Mouse (Mus musculus) embryonic facial prominence, embryonic 12.5 days (tissue): ENCODE measurements around the gene Klf3. TPM values are rescaled to one million over a fixed set of nuclear protein-coding genes. Genes with fewer than 3 reads are reported as not detected.
"Not testable (repeated sequence)": the region's sequence is repeated elsewhere in the genome, so short reads cannot be mapped to it uniquely, and the experiment has no call there.

Experiments
- ATAC-seq: fragments of 200-750 bp; cut with Nextera tagmentation; 2 replicates; pipeline ENCODE4 v1.8.0; 2017; ENCODE audit not compliant: insufficient number of reproducible peaks, insufficient read depth, low FRiP score, low TSS enrichment
- H3K27ac ChIP-seq: fragments of 300-500 bp; sonication (generic); 2 replicates; pipeline ENCODE4 v1.5.1; 2016; ENCODE audit warnings: mild to moderate bottlenecking
- H3K27me3 ChIP-seq: fragments of 300-500 bp; sonication (generic); 2 replicates; pipeline ENCODE4 v1.6.1; 2016; ENCODE audit warnings: mild to moderate bottlenecking, moderate library complexity
- H3K36me3 ChIP-seq: fragments of 300-500 bp; sonication (generic); 2 replicates; pipeline ENCODE4 v1.6.1; 2016; ENCODE audit warnings: mild to moderate bottlenecking
- H3K4me1 ChIP-seq: fragments of 300-500 bp; sonication (generic); 2 replicates; pipeline ENCODE4 v1.6.1; 2016
- H3K4me2 ChIP-seq: fragments of 300-500 bp; sonication (generic); replicated peaks from 2 replicates; pipeline ENCODE4 v1.6.1; 2016; ENCODE audit warnings: mild to moderate bottlenecking, moderate library complexity
- H3K4me3 ChIP-seq: fragments of 300-500 bp; sonication (generic); 2 replicates; pipeline ENCODE4 v1.5.1; 2016; ENCODE audit warnings: mild to moderate bottlenecking
- H3K9ac ChIP-seq: fragments of 300-500 bp; sonication (generic); 2 replicates; pipeline ENCODE4 v1.6.1; 2016; ENCODE audit warnings: mild to moderate bottlenecking, moderate library complexity
- H3K9me3 ChIP-seq: fragments of 300-500 bp; sonication (generic); 2 replicates; pipeline ENCODE4 v1.6.1; 2016; ENCODE audit warnings: mild to moderate bottlenecking, moderate library complexity
- WGBS: fragments of 180-500 bp; shearing (Covaris S2); methylation state at CpG from one replicate; pipeline ENCODE4 v1.1.7; 2016; 5-methylcytosine and 5-hydroxymethylcytosine counted together
- polyA plus RNA-seq: library from polyadenylated mRNA; unstranded; fragments of >200 nt; fragmentation: Nextera tagmentation; extraction: Ambion mirVana; gene quantifications from 2 replicates; pipeline ENCODE4 v1.2.1, GENCODE M21; 2016

The Klf3 gene
- polyA plus RNA-seq, 1 experiment from 2014 or later, result 50.8 TPM

GRCm38 (mm10) chr5:64881976-64882375 lies 78.8 kb downstream of the Klf3 start:
- H3K9me3 ChIP-seq, H3K27me3 ChIP-seq, H3K27ac ChIP-seq, ATAC-seq, H3K4me3 ChIP-seq, H3K4me2 ChIP-seq, H3K9ac ChIP-seq, H3K36me3 ChIP-seq: not testable (repeated sequence)
- H3K4me1 ChIP-seq, result peaks cover 28% of the 10 kb centered on the region
- WGBS, result 78% methylated on average over 8 of the region's 11 CpGs

Other genes with a start within 250 kb of the Klf3 start
- 0.29 and 0.59 TPM in 2 replicates for gene Tlr1, start 130.2 kb downstream of the Klf3 start, polyA plus RNA-seq
- 0.40 and 0.69 TPM in 2 replicates for gene Tlr6, start 156.7 kb downstream of the Klf3 start, polyA plus RNA-seq
- gene Fam114a1, start 166.7 kb downstream of the Klf3 start, polyA plus RNA-seq, result 29.4 and 32.8 TPM in 2 replicates